Mouse (Mus musculus): ENCODE results near the gene Fbxo34. TPM values are rescaled to one million over a fixed set of nuclear protein-coding genes. Genes with fewer than 3 reads are reported as not detected.

The Fbxo34 gene
- polyA plus RNA-seq, 1 experiment from 2014 or later: 19.8 TPM

GRCm38 (mm10) chr14:47477711-47478110, 27.5 kb downstream of the Fbxo34 start:
- no peaks in the 10 kb centered on the region for H3K9me3 ChIP-seq
- peaks cover 8% of the 10 kb centered on the region; the same call in 1 of the 2 replicates for H3K36me3 ChIP-seq
- WGBS: 76% methylated on average over 2 of the region's 2 CpGs
- no peak overlapping the region for H3K4me3 ChIP-seq
- no peaks in the 10 kb centered on the region for H3K27me3 ChIP-seq (ENCODE audit: insufficient read depth, poor library complexity, severe bottlenecking)
- peaks cover 17% of the 10 kb centered on the region for H3K4me1 ChIP-seq (replicated peaks)
- DNase-seq (ENCODE audit: low spot score): no peak
- H3K27ac ChIP-seq: no peak overlapping the region

- WGBS: 87% methylated on average over 6 of the region's 6 CpGs
- no peaks in the 10 kb centered on the region for H3K4me1 ChIP-seq (replicated peaks)
- no peak for DNase-seq (ENCODE audit: low spot score)
- H3K9me3 ChIP-seq: no peaks in the 10 kb centered on the region
- no peaks in the 10 kb centered on the region for H3K36me3 ChIP-seq
- H3K27me3 ChIP-seq (ENCODE audit: insufficient read depth, poor library complexity, severe bottlenecking): no peaks in the 10 kb centered on the region
- H3K27ac ChIP-seq: no peak overlapping the region
- no peak overlapping the region for H3K4me3 ChIP-seq
Observed at GRCm38 (mm10) chr14:47482200-47482599, 32.0 kb downstream of the Fbxo34 start.

GRCm38 (mm10) chr14:47483099-47483498, 32.9 kb downstream of the Fbxo34 start:
- H3K9me3 ChIP-seq: no peaks in the 10 kb centered on the region
- 66% methylated on average over 1 of the region's 1 CpGs for WGBS
- DNase-seq (ENCODE audit: low spot score): no peak
- H3K4me1 ChIP-seq (replicated peaks): no peaks in the 10 kb centered on the region
- no peaks in the 10 kb centered on the region for H3K27me3 ChIP-seq (ENCODE audit: insufficient read depth, poor library complexity, severe bottlenecking)
- no peaks in the 10 kb centered on the region for H3K36me3 ChIP-seq
- no peak overlapping the region for H3K27ac ChIP-seq
- H3K4me3 ChIP-seq: no peak overlapping the region

GRCm38 (mm10) chr14:47488732-47489131, 38.5 kb downstream of the Fbxo34 start:
- H3K27me3 ChIP-seq (ENCODE audit: insufficient read depth, poor library complexity, severe bottlenecking): no peaks in the 10 kb centered on the region
- WGBS: 67% methylated on average over 7 of the region's 7 CpGs

GRCm38 (mm10) chr14:47489310-47490097, 39.3 kb downstream of the Fbxo34 start:
- Histone ChIP-seq H3K4me3 (no peak overlapping the region), H3K9me3 (no peaks in the 10 kb centered on the region), H3K36me3 (0 out of 2 replicates have a peak, but pooled peaks cover 4% of the 10 kb centered on the region), H3K4me1 (replicated peaks) (peaks cover 11% of the 10 kb centered on the region), H3K27me3 (ENCODE audit: insufficient read depth, poor library complexity, severe bottlenecking) (no peaks in the 10 kb centered on the region), H3K27ac (no peak overlapping the region)
- WGBS: 49% methylated on average over 10 of the region's 10 CpGs
- DNase-seq (ENCODE audit: low spot score): no peak

More at GRCm38 (mm10) chr14:47488732-47489131, 38.5 kb downstream of the Fbxo34 start:
- Histone ChIP-seq H3K4me3 (no peak overlapping the region), H3K9me3 (no peaks in the 10 kb centered on the region), H3K4me1 (replicated peaks) (peaks cover 11% of the 10 kb centered on the region), H3K27ac (no peak overlapping the region), H3K36me3 (0 out of 2 replicates have a peak, but pooled peaks cover 4% of the 10 kb centered on the region)
- DNase-seq (ENCODE audit: low spot score): no peak

- WGBS: 92% methylated on average over 2 of the region's 2 CpGs
- Histone ChIP-seq H3K4me1 (replicated peaks) (peaks cover 11% of the 10 kb centered on the region), H3K9me3 (no peaks in the 10 kb centered on the region), H3K36me3 (0 out of 2 replicates have a peak, but pooled peaks cover 4% of the 10 kb centered on the region), H3K4me3 (no peak overlapping the region), H3K27ac (no peak overlapping the region), H3K27me3 (ENCODE audit: insufficient read depth, poor library complexity, severe bottlenecking) (no peaks in the 10 kb centered on the region)
- no peak for DNase-seq (ENCODE audit: low spot score)
Observed at GRCm38 (mm10) chr14:47490732-47491131, 40.5 kb downstream of the Fbxo34 start.

- Histone ChIP-seq H3K4me3 (no peak overlapping the region), H3K27ac (no peak overlapping the region), H3K4me1 (replicated peaks) (peaks cover 6% of the 10 kb centered on the region), H3K9me3 (no peaks in the 10 kb centered on the region), H3K27me3 (ENCODE audit: insufficient read depth, poor library complexity, severe bottlenecking) (no peaks in the 10 kb centered on the region), H3K36me3 (0 out of 2 replicates have a peak, but pooled peaks cover 4% of the 10 kb centered on the region)
- 92% methylated on average over 2 of the region's 2 CpGs for WGBS
- no peak for DNase-seq (ENCODE audit: low spot score)
Observed at GRCm38 (mm10) chr14:47493592-47494361, 43.6 kb downstream of the Fbxo34 start.

GRCm38 (mm10) chr14:47495951-47496350, 45.7 kb downstream of the Fbxo34 start:
- H3K36me3 ChIP-seq: 0 out of 2 replicates have a peak, but pooled peaks cover 4% of the 10 kb centered on the region
- 94% methylated on average over 3 of the region's 3 CpGs for WGBS
- DNase-seq (ENCODE audit: low spot score): no peak

GRCm38 (mm10) chr14:47497166-47497565, 46.9 kb downstream of the Fbxo34 start:
- Histone ChIP-seq H3K4me3 (no peak overlapping the region), H3K4me1 (replicated peaks) (no peaks in the 10 kb centered on the region), H3K27me3 (ENCODE audit: insufficient read depth, poor library complexity, severe bottlenecking) (no peaks in the 10 kb centered on the region), H3K9me3 (no peaks in the 10 kb centered on the region), H3K36me3 (0 out of 2 replicates have a peak, but pooled peaks cover 4% of the 10 kb centered on the region), H3K27ac (no peak overlapping the region)
- no peak for DNase-seq (ENCODE audit: low spot score)
- 79% methylated on average over 3 of the region's 3 CpGs for WGBS

More at GRCm38 (mm10) chr14:47495951-47496350, 45.7 kb downstream of the Fbxo34 start:
- H3K4me3 ChIP-seq: no peak overlapping the region
- no peaks in the 10 kb centered on the region for H3K4me1 ChIP-seq (replicated peaks)
- H3K27me3 ChIP-seq (ENCODE audit: insufficient read depth, poor library complexity, severe bottlenecking): no peaks in the 10 kb centered on the region
- H3K9me3 ChIP-seq: no peaks in the 10 kb centered on the region
- no peak overlapping the region for H3K27ac ChIP-seq

GRCm38 (mm10) chr14:47498632-47499031, 48.4 kb downstream of the Fbxo34 start:
- Histone ChIP-seq H3K4me3 (no peak overlapping the region), H3K36me3 (no peaks in the 10 kb centered on the region), H3K4me1 (replicated peaks) (no peaks in the 10 kb centered on the region), H3K9me3 (no peaks in the 10 kb centered on the region), H3K27me3 (ENCODE audit: insufficient read depth, poor library complexity, severe bottlenecking) (no peaks in the 10 kb centered on the region), H3K27ac (no peak overlapping the region)
- DNase-seq (ENCODE audit: low spot score): no peak
- 64% methylated on average over 5 of the region's 5 CpGs for WGBS

- no peaks in the 10 kb centered on the region for H3K4me1 ChIP-seq (replicated peaks)
- DNase-seq (ENCODE audit: low spot score): no peak
- no peaks in the 10 kb centered on the region for H3K9me3 ChIP-seq
- H3K4me3 ChIP-seq: no peak overlapping the region
- peaks cover 19% of the 10 kb centered on the region for H3K36me3 ChIP-seq
- no peaks in the 10 kb centered on the region for H3K27me3 ChIP-seq (ENCODE audit: insufficient read depth, poor library complexity, severe bottlenecking)
- no peak overlapping the region for H3K27ac ChIP-seq
- 95% methylated on average over 3 of the region's 3 CpGs for WGBS
Observed at GRCm38 (mm10) chr14:47504036-47504435, 53.8 kb downstream of the Fbxo34 start.

- Histone ChIP-seq H3K27ac (no peak overlapping the region), H3K4me1 (replicated peaks) (no peaks in the 10 kb centered on the region), H3K27me3 (ENCODE audit: insufficient read depth, poor library complexity, severe bottlenecking) (no peaks in the 10 kb centered on the region), H3K4me3 (no peak overlapping the region), H3K9me3 (no peaks in the 10 kb centered on the region), H3K36me3 (peaks cover 19% of the 10 kb centered on the region)
- DNase-seq (ENCODE audit: low spot score): no peak
- WGBS: 95% methylated on average over 5 of the region's 5 CpGs
Observed at GRCm38 (mm10) chr14:47506676-47507075, 56.5 kb downstream of the Fbxo34 start.

GRCm38 (mm10) chr14:47508035-47508434, 57.8 kb downstream of the Fbxo34 start:
- H3K36me3 ChIP-seq: peaks cover 19% of the 10 kb centered on the region
- no peak for DNase-seq (ENCODE audit: low spot score)
- H3K4me1 ChIP-seq (replicated peaks): no peaks in the 10 kb centered on the region
- H3K27ac ChIP-seq: no peak overlapping the region
- no peak overlapping the region for H3K4me3 ChIP-seq
- H3K27me3 ChIP-seq (ENCODE audit: insufficient read depth, poor library complexity, severe bottlenecking): no peaks in the 10 kb centered on the region
- H3K9me3 ChIP-seq: no peaks in the 10 kb centered on the region

All from hindbrain, embryonic 10.5 days (tissue).